Mouse (Mus musculus): ENCODE results near the gene Phlda1. TPM values are rescaled to one million over a fixed set of nuclear protein-coding genes. Genes with fewer than 3 reads are reported as not detected.
"Not testable (repeated sequence)": the region's sequence is repeated elsewhere in the genome, so short reads cannot be mapped to it uniquely, and the experiment has no call there.

Phlda1 gene
- total RNA-seq (2021) = 10 to 100 TPM; 47.8 to 82.2 TPM
- long read RNA-seq, experiment 1, transcript Phlda1-201 (2 exons, 1,949 nt) = major isoform, 52 of 56 reads
- long read RNA-seq, experiment 1, partial matches to known transcripts = 0 of 56 reads
- long read RNA-seq, experiment 1, other reads (novel, unspliced or antisense) = 4 of 56 reads
- long read RNA-seq, experiment 2, transcript Phlda1-201 (2 exons, 1,949 nt) = major isoform, 53 of 62 reads
- long read RNA-seq, experiment 2, partial matches to known transcripts = 0 of 62 reads
- long read RNA-seq, experiment 2, other reads (novel, unspliced or antisense) = 9 of 62 reads

GRCm38 (mm10) chr10:111506101-111506925, at the start of gene Phlda1:
Gene Phlda1, plus strand, starts transcription at chr10:111506286.
- peak; percentile 97 to 100 for DNase-seq (ENCODE audit: low spot score in 2 of 2)

- no peak for DNase-seq (ENCODE audit: low spot score in 2 of 2)
Observed at GRCm38 (mm10) chr10:111458088-111458487, 48.0 kb upstream of the Phlda1 start.

- no peak for DNase-seq (ENCODE audit: low spot score in 2 of 2)
Observed at GRCm38 (mm10) chr10:111459040-111459439, 47.0 kb upstream of the Phlda1 start.

- DNase-seq (ENCODE audit: low spot score in 2 of 2) = no peak
Observed at GRCm38 (mm10) chr10:111459874-111460273, 46.2 kb upstream of the Phlda1 start.

GRCm38 (mm10) chr10:111460381-111460780, 45.7 kb upstream of the Phlda1 start:
- no peak for DNase-seq (ENCODE audit: low spot score in 2 of 2)

GRCm38 (mm10) chr10:111464833-111465232, 41.3 kb upstream of the Phlda1 start:
- no peak for DNase-seq (ENCODE audit: low spot score in 2 of 2)

GRCm38 (mm10) chr10:111465409-111465808, 40.7 kb upstream of the Phlda1 start:
- no peak for DNase-seq (ENCODE audit: low spot score in 2 of 2)

- no peak for DNase-seq (ENCODE audit: low spot score in 2 of 2)
Observed at GRCm38 (mm10) chr10:111471166-111471565, 34.9 kb upstream of the Phlda1 start.

GRCm38 (mm10) chr10:111472686-111473510, 33.2 kb upstream of the Phlda1 start, which contains the start of gene Nap1l1:
Gene Nap1l1, plus strand, starts transcription at chr10:111473223.
- DNase-seq (ENCODE audit: low spot score in 2 of 2) = peak; percentile 96 to 97

- peak in 1 of 2 experiments; percentile 38 for DNase-seq (ENCODE audit: low spot score in 2 of 2)
Observed at GRCm38 (mm10) chr10:111473511-111474371, 32.3 kb upstream of the Phlda1 start.

GRCm38 (mm10) chr10:111476301-111476700, 29.8 kb upstream of the Phlda1 start:
- DNase-seq (ENCODE audit: low spot score in 2 of 2) = no peak

- no peak for DNase-seq (ENCODE audit: low spot score in 2 of 2)
Observed at GRCm38 (mm10) chr10:111476989-111477510, 29.0 kb upstream of the Phlda1 start.

GRCm38 (mm10) chr10:111479599-111479998, 26.5 kb upstream of the Phlda1 start:
- no peak for DNase-seq (ENCODE audit: low spot score in 2 of 2)

- DNase-seq (ENCODE audit: low spot score in 2 of 2) = no peak
Observed at GRCm38 (mm10) chr10:111482654-111483053, 23.4 kb upstream of the Phlda1 start.

- DNase-seq (ENCODE audit: low spot score in 2 of 2) = no peak
Observed at GRCm38 (mm10) chr10:111484079-111484478, 22.0 kb upstream of the Phlda1 start.

GRCm38 (mm10) chr10:111488793-111489192, 17.3 kb upstream of the Phlda1 start:
- no peak for DNase-seq (ENCODE audit: low spot score in 2 of 2)

GRCm38 (mm10) chr10:111490079-111490478, 16.0 kb upstream of the Phlda1 start:
- DNase-seq (ENCODE audit: low spot score in 2 of 2) = not testable (repeated sequence)

- DNase-seq (ENCODE audit: low spot score in 2 of 2) = no peak
Observed at GRCm38 (mm10) chr10:111495888-111496287, 10.2 kb upstream of the Phlda1 start.

- DNase-seq (ENCODE audit: low spot score in 2 of 2) = no peak
Observed at GRCm38 (mm10) chr10:111499892-111500291, 6.2 kb upstream of the Phlda1 start.

GRCm38 (mm10) chr10:111503071-111503470, 3.0 kb upstream of the Phlda1 start:
- DNase-seq (ENCODE audit: low spot score in 2 of 2) = peak; percentile 79 to 82

All from adrenal gland, adult 18-20 months (tissue).